Mouse (Mus musculus) layer of hippocampus, postnatal 36 days (tissue): ENCODE data around the gene Soga1. TPM values are rescaled to one million over a fixed set of nuclear protein-coding genes. Genes with fewer than 3 reads are reported as not detected.
A peak's percentile ranks its signal among the peaks of the same experiment; 100 is the strongest.

Source experiments
- DNase-seq, 2 experiments: peaks; one replicate each; pipeline ENCODE4 v3.0.0; 2022
- total RNA-seq, 2 experiments: library from RNA; stranded (reverse); gene quantifications; 2 replicates each; pipeline ENCODE4 v1.2.3; 2021

Gene Soga1
- total RNA-seq: 10 to 100 TPM; 37.4 to 37.6 TPM

GRCm38 (mm10) chr2:157078793-157079700 lies at the start of gene Soga1:
Gene Soga1 (minus strand): TSS chr2:157079254.
- peak; percentile 87 to 88 for DNase-seq

DNA sequence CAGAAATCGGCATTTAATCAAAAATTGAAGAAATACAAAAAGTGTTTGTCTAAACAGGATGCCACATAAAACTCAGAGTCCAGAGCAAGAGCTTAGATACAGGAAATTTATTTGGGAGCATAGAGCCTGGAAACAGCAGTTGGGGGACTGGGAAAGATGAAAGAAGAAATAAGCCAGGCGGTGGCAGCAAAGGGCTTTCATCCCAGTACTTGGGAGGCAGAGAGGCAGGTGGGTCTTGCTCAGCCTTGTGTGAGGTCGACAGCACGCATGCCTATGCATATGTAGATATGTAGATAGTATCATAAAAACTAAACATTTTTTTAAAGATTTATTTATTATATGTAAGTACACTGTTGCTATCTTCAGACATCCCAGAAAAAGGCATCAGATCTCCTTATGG lies 49.0 kb upstream of the Soga1 start:
- peak in 1 of 2 experiments; percentile 11 for DNase-seq

DNA sequence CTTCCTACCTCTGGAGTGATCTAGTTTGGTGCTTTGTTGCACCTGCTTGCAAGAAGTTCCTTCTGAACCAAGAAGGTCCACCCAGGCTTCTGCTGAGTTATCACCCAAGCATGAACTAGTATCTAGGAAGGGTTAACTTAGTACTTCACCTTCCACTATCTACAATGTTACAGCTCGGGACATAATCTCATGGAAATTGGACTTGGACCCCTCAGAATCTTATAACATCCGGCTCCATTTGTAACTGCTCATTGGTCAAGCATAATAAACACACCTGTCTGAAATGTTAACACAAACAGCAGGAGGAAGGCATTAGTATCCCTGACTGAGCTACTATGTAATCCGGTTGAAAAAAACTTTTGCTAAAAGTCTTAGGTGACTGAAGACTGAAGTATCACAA lies 48.3 kb upstream of the Soga1 start:
- DNase-seq: no peak

GRCm38 (mm10) chr2:157125246-157125645 lies 46.2 kb upstream of the Soga1 start:
- no peak for DNase-seq

GRCm38 (mm10) chr2:157121766-157122165 lies 42.7 kb upstream of the Soga1 start:
- DNase-seq: no peak

- DNase-seq: no peak
These were observed 40.0 kb upstream of the Soga1 start for GRCm38 (mm10) chr2:157119075-157119474.

GRCm38 (mm10) chr2:157118556-157118955 lies 39.5 kb upstream of the Soga1 start:
- no peak for DNase-seq

GRCm38 (mm10) chr2:157116964-157117363 lies 37.9 kb upstream of the Soga1 start:
- no peak for DNase-seq

DNA sequence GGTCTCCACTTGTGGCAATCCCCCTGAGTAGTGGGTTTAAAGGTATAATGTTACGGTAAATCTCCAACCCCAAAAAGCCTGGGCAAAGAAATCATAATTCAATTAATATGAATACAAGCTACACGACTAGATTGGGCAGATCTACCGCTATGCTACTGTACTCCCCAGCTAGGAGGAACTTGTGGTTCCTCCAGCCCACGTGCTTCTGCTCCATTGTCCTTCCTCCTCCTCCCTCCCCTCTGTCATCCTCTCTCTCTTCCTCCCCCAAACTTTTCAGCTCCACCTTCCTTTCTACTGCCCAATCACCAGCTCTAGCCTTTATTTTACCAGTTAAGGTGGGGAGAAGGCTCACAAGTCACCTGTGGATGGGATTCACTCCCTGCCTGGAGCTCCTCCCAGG lies 29.2 kb upstream of the Soga1 start:
- DNase-seq: no peak

DNA sequence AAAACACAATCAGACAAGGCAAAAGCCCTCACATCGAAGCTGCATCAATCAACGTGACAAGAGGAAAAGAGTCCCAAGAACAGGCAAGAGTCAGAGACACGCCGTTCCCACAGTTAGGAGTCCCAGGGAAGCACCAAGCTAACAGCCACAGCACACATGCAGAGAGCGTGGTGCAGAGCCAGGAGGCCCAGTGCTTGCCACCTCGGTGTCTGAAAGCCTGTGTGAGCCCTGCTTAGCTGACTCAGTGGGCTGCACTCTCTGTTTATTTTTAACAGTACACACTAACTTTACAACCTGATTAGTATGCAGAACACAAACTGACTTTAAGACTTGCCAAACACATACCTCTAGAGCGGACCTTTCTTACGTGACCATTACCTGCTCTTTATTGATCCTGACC lies 25.4 kb upstream of the Soga1 start:
- DNase-seq: no peak

GRCm38 (mm10) chr2:157102256-157102655 lies 23.2 kb upstream of the Soga1 start:
- no peak for DNase-seq

DNA sequence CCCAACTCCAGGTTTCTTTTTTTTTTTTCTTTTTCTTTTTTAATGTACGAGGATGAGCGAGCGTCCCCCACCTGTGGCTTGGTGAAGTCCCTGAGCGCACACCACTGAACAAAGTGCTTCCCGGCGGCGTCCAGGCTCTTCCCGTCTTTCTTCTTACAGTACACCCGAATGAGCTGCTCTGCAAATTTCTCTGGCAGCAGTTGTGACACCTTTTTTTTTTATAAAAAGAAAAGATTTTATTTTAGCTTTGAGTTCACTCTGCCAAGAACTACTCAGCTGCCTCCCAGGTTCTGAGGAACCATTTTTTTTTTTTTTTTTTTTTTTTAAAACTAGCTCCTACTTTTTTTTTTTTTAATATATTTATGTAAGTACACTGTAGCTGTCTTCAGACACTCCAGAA lies 22.6 kb upstream of the Soga1 start:
- DNase-seq: no peak

DNA sequence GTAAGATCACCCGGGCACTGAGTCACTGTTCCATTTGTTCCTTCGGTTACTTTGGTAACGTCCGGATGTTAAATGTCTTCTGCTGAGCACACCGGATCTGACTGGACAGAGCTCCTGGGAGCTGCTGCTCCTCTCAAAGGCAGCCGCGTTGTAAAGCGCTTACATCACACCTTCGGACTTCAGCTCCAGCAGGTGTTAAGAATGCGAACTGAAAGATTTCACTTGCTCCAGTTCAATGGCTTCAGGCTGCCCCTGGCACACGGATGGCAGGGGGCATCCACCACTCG lies 21.2 kb upstream of the Soga1 start:
- no peak for DNase-seq

- no peak for DNase-seq
These were observed 20.7 kb upstream of the Soga1 start for GRCm38 (mm10) chr2:157099532-157100318.

DNA sequence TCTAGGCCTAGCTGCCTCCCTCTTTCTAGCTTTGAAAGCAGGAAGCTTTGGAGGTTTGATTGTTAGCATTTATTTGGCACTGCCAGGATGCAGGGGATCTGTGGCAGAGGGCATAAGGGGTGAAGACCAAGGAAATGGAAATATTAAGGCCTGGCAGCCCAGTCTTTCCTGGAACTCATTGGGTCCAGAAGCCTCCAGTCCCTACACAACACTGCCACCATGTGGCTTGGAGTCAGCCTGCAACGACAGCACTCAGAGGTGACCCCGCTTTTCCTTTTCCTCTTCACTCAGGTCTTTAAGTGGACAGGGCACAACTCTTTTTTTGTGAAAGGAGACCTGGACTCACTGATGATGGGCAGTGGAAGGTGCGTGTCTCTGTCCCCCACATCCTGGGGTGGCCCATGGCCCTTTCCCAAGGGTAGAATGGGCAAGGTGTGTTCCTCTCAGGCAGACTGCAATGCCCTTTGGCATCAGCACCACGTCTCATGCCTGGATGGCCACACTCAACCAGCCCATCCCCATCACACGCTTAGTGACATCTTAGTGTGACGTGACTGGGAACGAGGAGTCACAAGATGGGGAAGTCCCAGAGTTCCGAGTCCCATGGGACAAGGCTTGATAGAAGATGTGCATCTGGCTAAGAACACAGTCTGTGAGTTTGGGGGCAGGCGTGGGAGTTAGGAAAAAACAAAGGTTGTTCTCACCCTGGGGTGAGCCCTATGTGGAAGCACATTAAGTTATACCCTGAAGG lies 16.1 kb upstream of the Soga1 start:
- DNase-seq: peak; percentile 63 to 71

DNA sequence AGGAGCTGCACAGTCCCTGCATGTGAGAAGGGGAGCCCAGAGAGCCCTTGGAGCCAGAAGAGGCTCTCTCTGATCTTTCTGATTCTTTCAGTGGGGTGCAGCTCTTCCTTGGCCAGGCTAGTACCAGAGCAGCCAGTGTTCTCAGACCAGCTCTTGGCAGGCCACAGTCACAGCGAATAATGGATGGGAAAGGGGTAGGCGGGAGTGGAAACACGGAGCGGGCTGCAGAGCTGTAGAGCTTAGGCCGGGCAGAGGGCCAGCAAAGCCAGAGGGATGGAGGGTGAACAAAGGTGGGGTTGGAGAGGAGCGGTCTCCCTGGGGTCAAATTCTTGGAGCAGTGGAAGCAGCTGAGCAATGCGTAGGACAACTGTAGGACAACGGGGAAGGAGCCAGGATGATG lies 13.0 kb upstream of the Soga1 start:
- peak; percentile 48 to 54 for DNase-seq

GRCm38 (mm10) chr2:157087536-157088317 lies 8.7 kb upstream of the Soga1 start:
- no peak for DNase-seq

- DNase-seq: no peak
These were observed 7.7 kb upstream of the Soga1 start, which contains the start of gene Tldc2 for GRCm38 (mm10) chr2:157086796-157087195. Gene Tldc2 (plus strand): TSS chr2:157087055.

GRCm38 (mm10) chr2:157084831-157085585 lies 6.0 kb upstream of the Soga1 start:
- no peak for DNase-seq

- DNase-seq: no peak
These were observed 2.9 kb upstream of the Soga1 start for GRCm38 (mm10) chr2:157081960-157082359.

DNA sequence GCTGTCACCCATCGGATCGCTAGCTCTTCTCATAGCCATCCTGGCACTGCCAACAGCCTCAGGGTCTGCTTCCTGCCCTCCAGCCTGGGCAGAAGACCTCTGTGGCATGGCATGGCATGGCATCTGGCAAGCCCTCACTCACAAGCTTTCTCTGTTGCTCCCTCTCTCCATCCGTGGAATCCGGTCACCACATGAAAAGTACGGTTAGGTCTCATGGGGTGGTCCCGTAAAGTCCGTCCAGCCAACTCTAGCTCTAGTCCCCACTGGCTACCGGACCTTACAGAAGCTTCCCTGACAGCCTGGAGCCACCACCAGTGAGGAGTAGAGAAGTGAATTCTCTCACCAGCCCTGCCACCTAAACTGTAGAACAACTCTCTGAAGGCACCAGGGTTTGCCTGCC lies 2.3 kb upstream of the Soga1 start:
- DNase-seq: no peak
